Mouse (Mus musculus): ENCODE data around the gene Ccdc103.
A peak's percentile ranks its signal among the peaks of the same experiment; 100 is the strongest.

The Ccdc103 gene

GRCm38 (mm10) chr11:102890096-102890495, 9.1 kb downstream of the Ccdc103 start:
- DNase-seq (ENCODE audit: low spot score in 2 of 2), result no peak

- peak in 1 of 2 experiments; percentile 34 for DNase-seq (ENCODE audit: low spot score in 2 of 2)
Measured at GRCm38 (mm10) chr11:102893015-102893651, 12.1 kb downstream of the Ccdc103 start.

GRCm38 (mm10) chr11:102894716-102895115, 13.7 kb downstream of the Ccdc103 start:
- no peak for DNase-seq (ENCODE audit: low spot score in 2 of 2)

- DNase-seq (ENCODE audit: low spot score in 2 of 2), result no peak
Measured at GRCm38 (mm10) chr11:102895779-102896178, 14.8 kb downstream of the Ccdc103 start.

- no peak for DNase-seq (ENCODE audit: low spot score in 2 of 2)
Measured at GRCm38 (mm10) chr11:102896641-102897040, 15.6 kb downstream of the Ccdc103 start.

GRCm38 (mm10) chr11:102898408-102898807, 17.4 kb downstream of the Ccdc103 start:
- DNase-seq (ENCODE audit: low spot score in 2 of 2), result peak in 1 of 2 experiments; percentile 21

- peak; percentile 81 to 84 for DNase-seq (ENCODE audit: low spot score in 2 of 2)
Measured at GRCm38 (mm10) chr11:102900763-102901162, 19.8 kb downstream of the Ccdc103 start, which contains the start of gene Gfap. Gene Gfap (minus strand): TSS chr11:102900912.

GRCm38 (mm10) chr11:102901199-102901598, 20.2 kb downstream of the Ccdc103 start:
- no peak for DNase-seq (ENCODE audit: low spot score in 2 of 2)

GRCm38 (mm10) chr11:102902107-102902506, 21.1 kb downstream of the Ccdc103 start:
- DNase-seq (ENCODE audit: low spot score in 2 of 2), result no peak

GRCm38 (mm10) chr11:102903654-102904053, 22.6 kb downstream of the Ccdc103 start:
- DNase-seq (ENCODE audit: low spot score in 2 of 2), result no peak

- DNase-seq (ENCODE audit: low spot score in 2 of 2), result no peak
Measured at GRCm38 (mm10) chr11:102911376-102911775, 30.4 kb downstream of the Ccdc103 start.

- no peak for DNase-seq (ENCODE audit: low spot score in 2 of 2)
Measured at GRCm38 (mm10) chr11:102915380-102915779, 34.4 kb downstream of the Ccdc103 start.

- DNase-seq (ENCODE audit: low spot score in 2 of 2), result no peak
Measured at GRCm38 (mm10) chr11:102918077-102918476, 37.1 kb downstream of the Ccdc103 start.

GRCm38 (mm10) chr11:102921491-102921890, 40.5 kb downstream of the Ccdc103 start:
- DNase-seq (ENCODE audit: low spot score in 2 of 2), result no peak

- DNase-seq (ENCODE audit: low spot score in 2 of 2), result peak; percentile 96 to 97
Measured at GRCm38 (mm10) chr11:102924557-102925350, 43.8 kb downstream of the Ccdc103 start, which contains the start of gene Kif18b. Gene Kif18b (minus strand): TSS chr11:102925124.

GRCm38 (mm10) chr11:102925351-102925717, 44.3 kb downstream of the Ccdc103 start:
- no peak for DNase-seq (ENCODE audit: low spot score in 2 of 2)

- DNase-seq (ENCODE audit: low spot score in 2 of 2), result no peak
Measured at GRCm38 (mm10) chr11:102930672-102931071, 49.7 kb downstream of the Ccdc103 start.
